Mouse (Mus musculus): ENCODE measurements around the gene Zdhhc8.

GRCm38 (mm10) chr16:18250828-18251790 lies 16.2 kb upstream of the Zdhhc8 start:
- TF ChIP-seq CTCF (IDR thresholded peaks at IDR 0.05; ENCODE audit: low read depth) (no peak), EP300 (IDR thresholded peaks at IDR 0.05; ENCODE audit: low read depth) (no peak)
